Mouse (Mus musculus) ES-Bruce4 (cell line): ENCODE data around the gene Serpina1a.
"Not testable (repeated sequence)": the region's sequence is repeated elsewhere in the genome, so short reads cannot be mapped to it uniquely, and the experiment has no call there.

ENCODE experiments used
- CTCF ChIP-seq: IDR thresholded peaks from one replicate; pipeline ENCODE4 v1.8.1; 2011; ENCODE audit warnings: low read depth, low read length
- EP300 ChIP-seq: IDR thresholded peaks from 2 replicates; pipeline ENCODE4 v1.6.1; 2011; ENCODE audit warnings: low read depth, low read length; ENCODE audit not compliant: insufficient read depth
- POLR2A ChIP-seq: IDR thresholded peaks from one replicate; pipeline ENCODE4 v1.8.1; 2011; ENCODE audit warnings: low read length; ENCODE audit not compliant: insufficient read depth

DNA sequence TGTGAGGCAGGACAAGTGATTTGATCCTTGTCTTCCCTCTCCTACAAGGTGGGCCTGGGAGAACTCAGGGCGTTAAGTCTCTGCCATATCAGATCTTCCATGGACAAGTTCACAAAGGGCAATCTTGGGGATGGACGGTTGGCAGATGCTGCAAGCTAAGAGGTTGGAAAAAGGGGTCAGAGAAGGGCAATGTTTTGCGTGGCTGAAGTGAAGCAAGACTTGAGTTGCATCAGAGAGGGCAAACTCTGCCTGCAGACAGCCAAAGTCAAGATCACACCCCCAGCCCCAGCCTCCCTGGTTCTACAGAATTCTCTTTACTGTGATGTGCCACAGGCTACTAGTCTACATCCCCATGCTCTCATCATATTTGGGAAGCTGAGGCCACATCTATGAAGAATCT, 3.8 kb downstream of the Serpina1a start:
- TF ChIP-seq CTCF, POLR2A, EP300: not testable (repeated sequence)
